Mouse (Mus musculus): Measurements from ENCODE around the gene Psmb11.

Gene Psmb11

GRCm38 (mm10) chr14:54621133-54621532 lies at the start of gene Psmb11:
TSS of gene Psmb11 (plus strand) at chr14:54621433.
- DNase-seq: no peak

- no peak for DNase-seq
Observed at GRCm38 (mm10) chr14:54572122-54572521, 49.1 kb upstream of the Psmb11 start.

GRCm38 (mm10) chr14:54572790-54573736 lies 48.2 kb upstream of the Psmb11 start:
- DNase-seq: peak; percentile 79 to 86

GRCm38 (mm10) chr14:54574253-54574652 lies 47.0 kb upstream of the Psmb11 start:
- peak; percentile 38 to 61 for DNase-seq

- no peak for DNase-seq
Observed at GRCm38 (mm10) chr14:54575031-54575430, 46.2 kb upstream of the Psmb11 start.

- DNase-seq: peak; percentile 84 to 90
Observed at GRCm38 (mm10) chr14:54575631-54576030, 45.6 kb upstream of the Psmb11 start.

- peak; percentile 18 to 25 for DNase-seq
Observed at GRCm38 (mm10) chr14:54576241-54577088, 44.8 kb upstream of the Psmb11 start.

GRCm38 (mm10) chr14:54577089-54577982 lies 43.9 kb upstream of the Psmb11 start, which contains the start of gene Ajuba:
TSS of gene Ajuba (minus strand) at chr14:54577558.
- DNase-seq: peak; percentile 92 to 95

GRCm38 (mm10) chr14:54578063-54578462 lies 43.2 kb upstream of the Psmb11 start:
- peak; percentile 36 to 61 for DNase-seq

GRCm38 (mm10) chr14:54579638-54580037 lies 41.6 kb upstream of the Psmb11 start:
- no peak for DNase-seq

- no peak for DNase-seq
Observed at GRCm38 (mm10) chr14:54582536-54582935, 38.7 kb upstream of the Psmb11 start.

GRCm38 (mm10) chr14:54583681-54584338 lies 37.4 kb upstream of the Psmb11 start:
- peak; percentile 49 to 72 for DNase-seq

GRCm38 (mm10) chr14:54591056-54591455 lies 30.2 kb upstream of the Psmb11 start:
- DNase-seq: no peak

- DNase-seq: no peak
Observed at GRCm38 (mm10) chr14:54592319-54592934, 28.8 kb upstream of the Psmb11 start.

GRCm38 (mm10) chr14:54594055-54594454 lies 27.2 kb upstream of the Psmb11 start:
- no peak for DNase-seq

- DNase-seq: no peak
Observed at GRCm38 (mm10) chr14:54594631-54595414, 26.4 kb upstream of the Psmb11 start.

- DNase-seq: no peak
Observed at GRCm38 (mm10) chr14:54597084-54597483, 24.1 kb upstream of the Psmb11 start.

GRCm38 (mm10) chr14:54601601-54602000 lies 19.6 kb upstream of the Psmb11 start:
- no peak for DNase-seq

GRCm38 (mm10) chr14:54602613-54603012 lies 18.6 kb upstream of the Psmb11 start:
- DNase-seq: no peak

- peak; percentile 97 to 98 for DNase-seq
Observed at GRCm38 (mm10) chr14:54603038-54603654, 18.1 kb upstream of the Psmb11 start.

Measured in lung, adult 18-20 months (tissue).